Mouse (Mus musculus): ENCODE measurements at regions not wholly inside any gene's neighbourhood (a gene's known extent, or its start where the extent isn't known, plus 50 kb on each side); places are given as distances from the start of the nearest gene placed in this dataset.
"Not testable (repeated sequence)": the region's sequence is repeated elsewhere in the genome, so short reads cannot be mapped to it uniquely, and the experiment has no call there.

DNA sequence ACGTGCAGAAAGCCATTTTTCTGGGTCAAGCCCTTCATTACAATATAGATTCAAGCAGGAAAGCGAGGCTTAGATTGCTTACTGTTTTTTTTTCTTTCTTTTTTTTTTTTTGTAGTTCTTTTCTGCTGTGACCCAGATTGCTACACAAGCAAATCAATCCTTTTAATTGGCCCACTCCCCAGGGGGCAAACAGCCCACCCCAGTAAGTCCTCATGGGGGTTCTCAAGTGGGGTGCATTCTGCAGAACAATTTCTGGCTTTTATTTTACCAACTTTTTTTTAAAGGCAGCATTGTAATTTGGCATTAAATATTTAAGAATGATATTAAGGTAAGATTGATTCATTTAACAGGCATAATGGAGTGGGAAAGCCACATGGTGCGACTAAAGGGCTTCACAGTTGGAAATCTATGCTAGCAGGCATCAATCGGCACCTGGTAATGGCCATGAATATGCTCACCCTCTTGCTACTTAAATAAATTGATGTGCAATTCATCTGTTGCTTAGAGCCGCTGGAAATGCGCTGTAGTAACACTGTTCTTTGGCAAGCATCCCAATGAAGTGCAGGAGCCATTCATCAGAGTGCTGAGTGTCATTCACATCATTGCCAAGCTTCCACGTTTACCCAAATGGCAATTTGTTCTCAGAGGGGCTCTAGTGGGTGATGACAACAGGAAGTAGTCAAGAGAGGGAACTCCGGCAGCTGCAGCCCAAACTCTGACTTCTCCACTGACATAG is 236.3 kb upstream of the Arhgap42 start:
- DNase-seq (ENCODE audit: extremely low spot score, low spot score), result no peak
- Histone ChIP-seq H3K36me3 (replicated peaks) (no peaks in the 10 kb centered on the region), H3K4me3 (no peak overlapping the region), H3K27ac (no peak overlapping the region), H3K27me3 (ENCODE audit: poor library complexity, severe bottlenecking) (no peaks in the 10 kb centered on the region), H3K9me3 (no peaks in the 10 kb centered on the region), H3K4me1 (no peaks in the 10 kb centered on the region)
- WGBS, result 73% methylated on average over 8 of the region's 8 CpGs

DNA sequence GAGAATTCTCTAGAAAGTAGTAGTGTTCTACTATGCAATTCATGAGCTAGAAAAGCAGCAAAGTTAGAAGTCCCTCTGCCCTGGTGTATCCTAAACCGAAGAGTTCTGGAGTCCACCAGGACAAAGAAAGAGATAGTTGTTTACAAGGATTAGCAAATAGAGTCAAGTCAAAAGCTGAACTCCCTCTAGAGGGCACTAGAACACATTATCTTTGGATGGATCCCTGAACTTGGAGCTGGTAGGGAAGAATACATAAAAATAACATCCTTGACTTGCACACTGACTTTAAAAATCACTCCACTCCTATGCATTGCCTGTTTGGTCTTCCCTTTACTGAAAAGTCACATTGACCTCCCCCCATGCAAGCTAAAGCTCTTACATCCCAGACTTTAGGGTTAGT is 205.3 kb upstream of the Arhgap42 start:
- 95% methylated on average over 1 of the region's 1 CpGs for WGBS
- no peaks in the 10 kb centered on the region for H3K36me3 ChIP-seq (replicated peaks)
- no peaks in the 10 kb centered on the region for H3K4me1 ChIP-seq
- peaks cover 1% of the 10 kb centered on the region; the same call in 1 of the 2 replicates for H3K9me3 ChIP-seq
- H3K4me3 ChIP-seq, result no peak overlapping the region
- no peak overlapping the region for H3K27ac ChIP-seq
- no peak for DNase-seq (ENCODE audit: extremely low spot score, low spot score)
- H3K27me3 ChIP-seq (ENCODE audit: poor library complexity, severe bottlenecking), result no peaks in the 10 kb centered on the region

DNA sequence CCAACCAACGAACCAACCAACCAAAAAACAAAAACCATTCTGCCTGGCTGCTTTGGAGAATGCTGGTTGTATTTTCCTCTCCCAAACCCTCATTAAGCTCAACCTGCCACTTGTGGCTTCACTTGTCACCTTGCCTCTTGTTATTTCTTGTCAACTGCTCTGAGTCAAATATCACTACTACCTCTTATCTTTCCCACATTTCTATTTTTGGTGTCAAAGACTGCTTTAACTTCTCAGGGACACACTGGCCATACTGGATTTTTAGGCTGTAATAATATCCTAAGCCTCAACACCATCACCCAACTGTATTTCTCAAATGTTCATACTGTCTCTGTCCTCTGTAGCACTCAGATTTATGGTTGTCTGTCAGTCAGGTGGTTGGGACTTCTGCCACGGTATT is 181.4 kb upstream of the Arhgap42 start:
- WGBS, result 86% methylated on average over 2 of the region's 2 CpGs
- DNase-seq (ENCODE audit: extremely low spot score, low spot score), result no peak
- no peak overlapping the region for H3K4me3 ChIP-seq
- H3K9me3 ChIP-seq, result no peaks in the 10 kb centered on the region
- no peaks in the 10 kb centered on the region for H3K36me3 ChIP-seq (replicated peaks)
- H3K27me3 ChIP-seq (ENCODE audit: poor library complexity, severe bottlenecking), result no peaks in the 10 kb centered on the region
- no peaks in the 10 kb centered on the region for H3K4me1 ChIP-seq
- no peak overlapping the region for H3K27ac ChIP-seq

DNA sequence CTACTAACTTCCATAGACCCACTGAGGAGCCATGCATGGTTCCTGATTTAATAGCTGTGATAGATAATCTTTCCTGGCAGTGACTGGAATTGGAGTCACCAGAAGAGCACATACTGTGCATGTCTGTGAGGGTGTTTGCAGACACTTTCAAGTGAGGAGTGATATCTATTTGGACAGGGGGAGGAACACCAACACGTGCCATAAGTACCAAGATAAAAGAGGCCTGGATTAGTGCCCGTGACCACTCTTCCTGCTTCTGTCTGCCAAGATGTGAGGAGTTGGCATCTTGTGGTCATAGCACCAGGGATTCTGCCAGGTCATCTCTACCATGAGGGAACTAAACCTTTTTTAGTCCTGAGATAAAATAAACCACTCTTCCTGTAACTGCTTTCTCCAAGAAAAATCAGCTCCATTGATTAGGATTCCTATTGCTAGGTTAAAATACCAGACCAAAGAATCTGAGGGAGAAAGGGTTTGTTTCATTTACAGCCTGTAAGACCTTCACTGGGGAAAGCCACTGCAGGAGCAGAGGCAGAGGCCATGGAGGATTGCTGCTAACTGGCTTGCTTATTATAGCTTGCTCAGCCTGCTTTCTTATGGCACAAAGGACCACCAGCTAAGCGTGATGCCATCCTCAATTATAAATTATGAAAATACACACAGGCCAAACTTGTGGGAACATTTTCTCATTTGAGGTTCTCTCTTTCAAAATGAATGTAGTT is 173.7 kb upstream of the Arhgap42 start:
- Histone ChIP-seq H3K4me3 (no peak overlapping the region), H3K27ac (no peak overlapping the region), H3K4me1 (no peaks in the 10 kb centered on the region), H3K9me3 (no peaks in the 10 kb centered on the region), H3K36me3 (replicated peaks) (no peaks in the 10 kb centered on the region), H3K27me3 (ENCODE audit: poor library complexity, severe bottlenecking) (no peaks in the 10 kb centered on the region)
- no peak for DNase-seq (ENCODE audit: extremely low spot score, low spot score)
- WGBS, result 89% methylated on average over 3 of the region's 3 CpGs

DNA sequence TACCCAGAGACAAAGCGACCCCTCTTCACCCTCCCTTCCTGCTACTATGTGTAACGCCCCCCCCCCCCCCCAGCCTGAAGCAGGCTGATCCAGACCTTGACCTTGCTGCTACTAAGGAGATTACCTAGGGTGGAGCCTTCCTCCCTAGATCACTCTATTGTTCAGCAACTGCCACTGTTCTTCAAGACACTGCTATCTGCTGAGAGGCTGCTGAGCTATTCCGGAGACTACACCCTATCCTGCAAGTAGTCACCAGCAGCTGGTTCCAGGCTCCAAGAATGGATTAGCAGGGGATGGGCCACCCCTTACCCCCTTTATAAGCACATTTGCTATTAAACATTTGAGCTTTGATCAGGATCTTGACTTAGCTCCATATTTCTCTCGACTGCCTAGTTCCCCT is 155.3 kb upstream of the Arhgap42 start:
- H3K27ac ChIP-seq; H3K4me1 ChIP-seq; H3K36me3 ChIP-seq (replicated peaks); H3K4me3 ChIP-seq; DNase-seq (ENCODE audit: extremely low spot score, low spot score); H3K27me3 ChIP-seq (ENCODE audit: poor library complexity, severe bottlenecking); H3K9me3 ChIP-seq: not testable (repeated sequence)
- 90% methylated on average over 4 of the region's 4 CpGs for WGBS

DNA sequence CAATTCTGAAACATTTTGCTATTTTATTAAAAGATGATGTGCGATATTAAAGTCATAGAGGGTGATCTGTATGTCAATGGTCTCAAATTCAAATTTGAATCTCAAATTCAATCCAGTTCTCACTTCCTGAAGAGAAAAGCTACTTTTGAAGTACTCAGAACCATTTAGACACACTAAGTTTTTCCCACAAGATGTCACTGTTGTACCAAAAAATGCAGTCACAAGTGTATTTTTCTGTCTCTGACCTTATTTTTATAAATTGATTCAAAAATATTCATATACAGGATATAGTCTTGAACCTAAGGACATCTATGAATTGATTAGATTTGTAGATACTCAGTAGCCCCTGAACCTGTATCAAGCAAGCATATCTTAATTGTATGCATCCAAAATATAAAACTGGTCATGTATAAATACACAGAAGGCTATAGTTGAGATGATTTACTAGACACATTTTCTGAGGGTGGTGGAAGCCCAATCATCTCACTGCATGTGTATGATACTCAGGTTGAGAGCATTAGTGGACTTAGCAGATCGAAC is 137.8 kb upstream of the Arhgap42 start:
- 86% methylated on average over 2 of the region's 2 CpGs for WGBS
- Histone ChIP-seq H3K27ac (no peak overlapping the region), H3K4me1 (no peaks in the 10 kb centered on the region), H3K27me3 (ENCODE audit: poor library complexity, severe bottlenecking) (no peaks in the 10 kb centered on the region), H3K4me3 (no peak overlapping the region), H3K9me3 (no peaks in the 10 kb centered on the region), H3K36me3 (replicated peaks) (no peaks in the 10 kb centered on the region)
- no peak for DNase-seq (ENCODE audit: extremely low spot score, low spot score)

DNA sequence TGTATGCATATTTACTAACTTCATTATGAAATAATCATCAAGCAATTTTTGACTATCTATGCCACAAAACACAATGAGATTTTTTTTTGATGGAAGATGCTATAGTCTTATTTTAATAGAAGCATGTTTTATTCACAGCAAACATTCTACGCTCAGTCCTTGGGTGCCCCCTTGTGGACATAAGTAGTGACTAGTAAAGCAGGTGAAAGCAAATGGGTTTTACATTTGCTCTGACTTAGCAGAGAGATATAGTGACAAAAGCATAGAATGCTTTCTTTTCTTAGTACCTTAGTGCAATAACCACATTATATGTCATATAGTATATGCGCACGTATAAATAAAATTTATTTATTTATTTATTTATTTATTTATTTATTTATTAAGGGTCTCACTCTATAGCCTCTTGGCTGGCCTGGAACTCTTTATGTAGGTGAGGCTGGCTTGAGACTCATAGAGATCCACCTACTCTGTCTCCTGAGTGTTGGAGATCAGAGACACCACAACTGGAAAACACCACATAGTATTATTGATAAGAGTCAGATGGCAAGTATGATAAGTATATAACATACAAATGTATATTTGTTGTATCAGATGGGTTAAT is 136.5 kb upstream of the Arhgap42 start:
- Histone ChIP-seq H3K27ac (no peak overlapping the region), H3K4me3 (no peak overlapping the region), H3K36me3 (replicated peaks) (no peaks in the 10 kb centered on the region), H3K4me1 (no peaks in the 10 kb centered on the region), H3K9me3 (no peaks in the 10 kb centered on the region), H3K27me3 (ENCODE audit: poor library complexity, severe bottlenecking) (no peaks in the 10 kb centered on the region)
- 29% methylated on average over 3 of the region's 3 CpGs for WGBS
- peak; percentile 38 for DNase-seq (ENCODE audit: extremely low spot score, low spot score)

DNA sequence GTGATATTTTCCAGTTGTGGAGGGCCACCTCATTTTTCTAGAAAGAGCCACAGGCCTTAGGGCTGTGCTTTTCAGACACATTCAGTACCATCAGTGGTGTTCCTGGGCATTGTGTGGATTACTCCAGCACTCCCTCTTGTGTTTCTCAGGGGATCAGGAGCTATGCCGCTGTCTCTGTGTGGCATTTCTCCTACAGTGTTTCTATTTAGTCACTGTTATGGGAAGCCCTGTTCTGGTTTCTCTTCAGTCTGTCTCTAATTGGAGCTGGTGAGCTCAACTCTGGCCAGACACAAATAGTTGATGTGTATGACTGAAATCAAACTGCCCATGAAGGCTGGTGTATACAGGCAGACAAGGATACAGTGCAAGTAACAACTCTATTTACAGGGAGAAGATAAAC is 133.7 kb upstream of the Arhgap42 start:
- Histone ChIP-seq H3K4me3 (no peak overlapping the region), H3K9me3 (no peaks in the 10 kb centered on the region), H3K4me1 (no peaks in the 10 kb centered on the region), H3K27me3 (ENCODE audit: poor library complexity, severe bottlenecking) (no peaks in the 10 kb centered on the region), H3K27ac (no peak overlapping the region), H3K36me3 (replicated peaks) (no peaks in the 10 kb centered on the region)
- DNase-seq (ENCODE audit: extremely low spot score, low spot score), result no peak
- WGBS, result 57% methylated on average over 1 of the region's 1 CpGs

DNA sequence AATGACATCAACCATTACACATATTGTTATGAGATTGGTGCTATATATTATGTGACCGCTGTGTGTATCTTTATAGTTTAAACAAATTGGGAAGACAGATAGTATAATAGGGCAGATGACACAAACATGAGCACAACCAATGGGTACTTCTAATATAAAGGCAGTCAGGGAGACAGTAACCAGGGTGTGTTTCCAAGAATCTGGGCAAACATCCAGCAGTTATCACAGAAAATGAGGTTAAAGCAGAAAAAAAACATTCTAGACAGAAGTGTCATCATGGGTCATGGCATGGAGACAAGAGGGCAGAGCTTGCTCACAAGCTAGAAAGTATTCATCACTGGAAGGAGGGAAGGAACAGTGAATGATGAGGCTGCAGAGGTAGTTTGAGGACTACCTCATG is 129.8 kb upstream of the Arhgap42 start:
- Histone ChIP-seq H3K36me3 (replicated peaks) (no peaks in the 10 kb centered on the region), H3K9me3 (no peaks in the 10 kb centered on the region), H3K4me1 (no peaks in the 10 kb centered on the region), H3K27me3 (ENCODE audit: poor library complexity, severe bottlenecking) (no peaks in the 10 kb centered on the region), H3K4me3 (no peak overlapping the region), H3K27ac (no peak overlapping the region)
- DNase-seq (ENCODE audit: extremely low spot score, low spot score), result no peak
- WGBS, result 92% methylated on average over 1 of the region's 1 CpGs

DNA sequence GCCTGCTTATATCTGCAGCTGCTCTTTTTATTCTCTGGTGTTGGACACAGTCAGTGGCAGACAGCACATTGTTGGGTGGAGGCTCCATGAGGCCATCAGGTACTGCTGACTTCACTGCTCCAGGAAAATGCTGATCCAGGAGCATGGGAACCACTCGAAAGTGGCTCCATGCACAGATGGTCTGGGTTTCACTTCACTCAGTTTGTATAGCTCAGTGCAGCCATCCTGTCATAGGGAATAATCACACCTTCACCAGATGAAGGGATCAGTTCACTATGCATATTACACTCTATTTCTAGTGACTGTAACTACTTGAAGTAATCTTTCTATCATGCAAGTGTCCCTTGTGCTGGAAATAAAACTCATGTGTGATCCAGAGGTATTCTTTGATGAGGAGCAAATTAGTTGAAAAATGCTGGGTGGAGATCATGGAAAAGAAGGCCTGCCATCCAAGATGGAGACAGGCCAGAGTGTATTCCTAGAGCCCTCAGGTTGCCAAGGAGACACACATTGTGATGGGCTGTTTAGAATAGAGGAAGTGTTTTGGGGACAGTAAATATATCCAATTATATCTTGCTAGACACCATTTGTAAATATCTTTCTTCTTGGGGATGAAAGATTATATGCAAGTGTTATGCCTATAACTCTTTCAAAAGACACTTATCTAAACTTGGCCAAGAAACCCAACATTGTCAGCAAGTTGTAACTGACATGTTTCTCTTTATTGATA is 103.7 kb upstream of the Arhgap42 start:
- H3K27ac ChIP-seq, result no peak overlapping the region
- WGBS, result 69% methylated on average over 1 of the region's 1 CpGs
- no peaks in the 10 kb centered on the region for H3K27me3 ChIP-seq (ENCODE audit: poor library complexity, severe bottlenecking)
- no peaks in the 10 kb centered on the region for H3K9me3 ChIP-seq
- no peak for DNase-seq (ENCODE audit: extremely low spot score, low spot score)
- no peaks in the 10 kb centered on the region for H3K4me1 ChIP-seq
- no peak overlapping the region for H3K4me3 ChIP-seq
- H3K36me3 ChIP-seq (replicated peaks), result no peaks in the 10 kb centered on the region

DNA sequence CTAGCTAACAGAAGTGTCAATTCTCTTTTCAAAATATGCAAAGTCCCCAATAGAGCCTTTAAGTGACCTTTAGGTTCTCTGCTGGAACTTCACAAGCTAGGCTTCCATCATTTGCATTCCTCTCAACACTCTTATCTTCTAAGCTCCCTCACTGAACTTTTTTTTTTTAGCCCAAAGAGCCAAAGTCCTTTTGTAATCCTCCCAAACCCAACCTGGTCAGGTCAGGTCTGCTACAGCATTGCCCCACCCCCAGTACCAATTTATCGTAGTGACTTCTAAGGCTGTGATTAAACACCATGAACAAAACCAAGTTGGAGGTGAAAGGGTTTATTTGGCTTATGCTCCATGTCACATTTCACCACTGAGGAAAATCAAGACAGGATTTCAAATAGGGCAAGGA is 79.7 kb upstream of the Arhgap42 start:
- WGBS, result 86% methylated on average over 1 of the region's 1 CpGs
- Histone ChIP-seq H3K27me3 (ENCODE audit: poor library complexity, severe bottlenecking) (no peaks in the 10 kb centered on the region), H3K9me3 (no peaks in the 10 kb centered on the region), H3K36me3 (replicated peaks) (no peaks in the 10 kb centered on the region), H3K4me1 (no peaks in the 10 kb centered on the region), H3K27ac (no peak overlapping the region), H3K4me3 (no peak overlapping the region)
- no peak for DNase-seq (ENCODE audit: extremely low spot score, low spot score)

DNA sequence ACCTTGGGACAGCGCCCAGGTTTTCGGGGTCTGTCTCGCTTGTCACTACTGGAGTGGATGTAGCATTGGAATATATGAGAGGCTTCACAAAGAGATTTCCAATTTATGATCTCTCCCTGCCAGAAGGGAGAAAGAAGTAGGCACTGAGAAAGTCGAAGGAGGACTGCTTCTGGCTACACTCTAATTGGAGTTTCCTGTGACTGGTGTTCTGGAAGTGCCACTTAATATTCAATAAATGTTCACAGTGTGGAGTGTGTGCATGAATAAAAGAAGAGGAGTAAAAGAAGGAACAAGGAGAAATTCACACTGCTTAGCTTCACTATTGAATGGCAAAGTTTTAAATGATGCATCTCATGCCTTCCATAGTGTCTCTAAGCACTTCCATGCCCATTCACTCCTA is 77.1 kb upstream of the Arhgap42 start:
- Histone ChIP-seq H3K4me3 (no peak overlapping the region), H3K36me3 (replicated peaks) (no peaks in the 10 kb centered on the region), H3K27me3 (ENCODE audit: poor library complexity, severe bottlenecking) (no peaks in the 10 kb centered on the region), H3K27ac (no peak overlapping the region), H3K9me3 (no peaks in the 10 kb centered on the region), H3K4me1 (peaks cover 9% of the 10 kb centered on the region)
- DNase-seq (ENCODE audit: extremely low spot score, low spot score), result no peak
- 94% methylated on average over 4 of the region's 4 CpGs for WGBS
